Mouse (Mus musculus) T-helper 2 cell (primary cell): ENCODE measurements around the gene Gm21083.
"Not testable (repeated sequence)": the region's sequence is repeated elsewhere in the genome, so short reads cannot be mapped to it uniquely, and the experiment has no call there.

Source experiments
- in situ Hi-C: fragments of 300-600 bp; cut with MboI, MseI; formaldehyde crosslinking; loops from one replicate; pipeline ENCODE4 v1.15.1; 2025; ENCODE audit warnings: high pct_unique_total_duplicates

The Gm21083 gene

GRCm38 (mm10) chr5:15577033-15577432, at the start of gene Gm21083:
Gm21083 (plus strand) TSS chr5:15577333.
- in situ Hi-C loops = not testable (repeated sequence)

- in situ Hi-C loops = loop anchor here (5.0 kb wide), 1 partner anchor 52 kb away; the partner anchor contains the start of gene Gm21149
Observed at GRCm38 (mm10) chr5:15529122-15529521, 48.0 kb upstream of the Gm21083 start, which contains the start of gene Gm21190. Gm21190 (minus strand) TSS chr5:15529222.

GRCm38 (mm10) chr5:15548642-15549041, 28.5 kb upstream of the Gm21083 start:
- in situ Hi-C loops = not testable (repeated sequence)

GRCm38 (mm10) chr5:15549134-15549533, 28.0 kb upstream of the Gm21083 start:
- in situ Hi-C loops = not testable (repeated sequence)

- in situ Hi-C loops = loop anchor here (5.0 kb wide), 1 partner anchor 62 kb away; no protein-coding TSS in a partner anchor
Observed at GRCm38 (mm10) chr5:15549606-15550005, 27.5 kb upstream of the Gm21083 start.

- in situ Hi-C loops = loop anchor here (5.0 kb wide), 1 partner anchor 561 kb away; no protein-coding TSS in a partner anchor
Observed at GRCm38 (mm10) chr5:15558654-15559053, 18.5 kb upstream of the Gm21083 start.

GRCm38 (mm10) chr5:15561425-15562264, 15.5 kb upstream of the Gm21083 start:
- in situ Hi-C loops = not testable (repeated sequence)

GRCm38 (mm10) chr5:15573735-15574134, 3.4 kb upstream of the Gm21083 start:
- in situ Hi-C loops = not testable (repeated sequence)

- in situ Hi-C loops = not testable (repeated sequence)
Observed at GRCm38 (mm10) chr5:15586351-15586750, 9.2 kb downstream of the Gm21083 start.

GRCm38 (mm10) chr5:15588291-15588690, 11.2 kb downstream of the Gm21083 start:
- in situ Hi-C loops = not testable (repeated sequence)

- in situ Hi-C loops = loop anchor here (5.0 to 10.0 kb wide), 2 partner anchors 37 to 104 kb away; no protein-coding TSS in a partner anchor
Observed at GRCm38 (mm10) chr5:15590635-15591034, 13.5 kb downstream of the Gm21083 start.

- in situ Hi-C loops = loop anchor here (5.0 to 10.0 kb wide), 2 partner anchors 36 to 103 kb away; no protein-coding TSS in a partner anchor
Observed at GRCm38 (mm10) chr5:15591577-15591976, 14.4 kb downstream of the Gm21083 start.

GRCm38 (mm10) chr5:15598831-15599230, 21.7 kb downstream of the Gm21083 start:
- in situ Hi-C loops = loop anchor here (10.0 kb wide), 1 partner anchor 96 kb away; no protein-coding TSS in a partner anchor

- in situ Hi-C loops = not testable (repeated sequence)
Observed at GRCm38 (mm10) chr5:15600342-15600741, 23.2 kb downstream of the Gm21083 start.

- in situ Hi-C loops = not testable (repeated sequence)
Observed at GRCm38 (mm10) chr5:15601481-15601880, 24.3 kb downstream of the Gm21083 start.

GRCm38 (mm10) chr5:15601960-15602359, 24.8 kb downstream of the Gm21083 start:
- in situ Hi-C loops = not testable (repeated sequence)

- in situ Hi-C loops = not testable (repeated sequence)
Observed at GRCm38 (mm10) chr5:15602424-15602947, 25.4 kb downstream of the Gm21083 start.

GRCm38 (mm10) chr5:15603008-15603407, 25.9 kb downstream of the Gm21083 start:
- in situ Hi-C loops = not testable (repeated sequence)

- in situ Hi-C loops = not testable (repeated sequence)
Observed at GRCm38 (mm10) chr5:15603585-15603984, 26.5 kb downstream of the Gm21083 start.

- in situ Hi-C loops = not testable (repeated sequence)
Observed at GRCm38 (mm10) chr5:15606677-15607076, 29.5 kb downstream of the Gm21083 start.

- in situ Hi-C loops = not testable (repeated sequence)
Observed at GRCm38 (mm10) chr5:15610695-15611094, 33.6 kb downstream of the Gm21083 start.

GRCm38 (mm10) chr5:15616195-15616594, 39.1 kb downstream of the Gm21083 start:
- in situ Hi-C loops = not testable (repeated sequence)
